Mouse (Mus musculus) hindbrain, embryonic 13.5 days (tissue): ENCODE results near the gene Cldn24. TPM values are rescaled to one million over a fixed set of nuclear protein-coding genes. Genes with fewer than 3 reads are reported as not detected.

ENCODE experiments used
- polyA plus RNA-seq: library from polyadenylated mRNA; unstranded; fragments of >200 nt; fragmentation: Nextera tagmentation; extraction: Ambion mirVana; gene quantifications from 2 replicates; pipeline ENCODE4 v1.2.1, GENCODE M21; 2015

Gene Cldn24
- polyA plus RNA-seq, 1 experiment from 2014 or later: not detected

Other genes with a start within 250 kb of the Cldn24 start
- 5.6 and 6.2 TPM in 2 replicates for gene Ing2, start 146.6 kb upstream of the Cldn24 start, polyA plus RNA-seq
- gene Cdkn2aip, start 108.2 kb upstream of the Cldn24 start, polyA plus RNA-seq: 41.0 and 41.4 TPM in 2 replicates
- gene Cldn22, start 2.3 kb downstream of the Cldn24 start, polyA plus RNA-seq: not detected in 2 replicates
- gene Wwc2, start 168.8 kb downstream of the Cldn24 start, polyA plus RNA-seq: 5.4 and 6.0 TPM in 2 replicates